Mouse (Mus musculus) bone marrow macrophage, adult 2 months (primary cell): ENCODE measurements around the gene Rpf2.

ENCODE experiments used
- CTCF ChIP-seq: IDR thresholded peaks from 2 replicates; pipeline ENCODE4 v1.5.1; 2012; ENCODE audit warnings: low read depth, mild to moderate bottlenecking, low read length, moderate library complexity
- POLR2A ChIP-seq: IDR thresholded peaks from 2 replicates; pipeline ENCODE4 v1.6.1; 2012; ENCODE audit warnings: mild to moderate bottlenecking, low read depth, low read length, borderline replicate concordance

DNA sequence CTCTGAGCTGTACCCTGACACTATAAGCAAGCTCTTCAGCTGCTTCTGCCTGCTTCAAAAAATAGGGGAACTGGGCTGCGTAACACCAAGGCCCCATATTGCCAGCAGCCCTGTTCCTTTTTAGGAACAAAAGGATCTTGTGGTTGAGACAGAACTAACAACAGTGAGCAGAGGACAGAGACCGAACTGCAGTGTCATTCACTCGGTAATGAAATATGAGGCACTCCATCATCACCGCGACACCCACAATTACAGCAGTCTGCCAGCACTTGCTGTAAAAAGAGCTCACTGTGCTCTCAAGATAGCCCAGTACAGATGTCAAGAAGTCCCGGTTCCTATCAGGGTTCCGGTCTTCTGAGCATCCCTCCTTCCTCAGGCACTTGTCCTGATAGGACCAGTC lies 29.2 kb upstream of the Rpf2 start:
- TF ChIP-seq CTCF, result no peak
- no peak for TF ChIP-seq POLR2A
